Mouse (Mus musculus) olfactory bulb, adult 2 months (tissue): ENCODE results near the gene Bdh1.

ENCODE experiments used
- CTCF ChIP-seq: fragments of 200-500 bp; IDR thresholded peaks from 2 replicates; pipeline ENCODE4 v1.5.1; 2012; ENCODE audit warnings: low read depth, mild to moderate bottlenecking, low read length, moderate library complexity; ENCODE audit not compliant: insufficient read depth
- POLR2A ChIP-seq: fragments of 200-500 bp; IDR thresholded peaks from 2 replicates; pipeline ENCODE4 v1.6.1; 2012; ENCODE audit warnings: mild to moderate bottlenecking, low read depth, low read length, moderate library complexity; ENCODE audit not compliant: insufficient read depth

DNA sequence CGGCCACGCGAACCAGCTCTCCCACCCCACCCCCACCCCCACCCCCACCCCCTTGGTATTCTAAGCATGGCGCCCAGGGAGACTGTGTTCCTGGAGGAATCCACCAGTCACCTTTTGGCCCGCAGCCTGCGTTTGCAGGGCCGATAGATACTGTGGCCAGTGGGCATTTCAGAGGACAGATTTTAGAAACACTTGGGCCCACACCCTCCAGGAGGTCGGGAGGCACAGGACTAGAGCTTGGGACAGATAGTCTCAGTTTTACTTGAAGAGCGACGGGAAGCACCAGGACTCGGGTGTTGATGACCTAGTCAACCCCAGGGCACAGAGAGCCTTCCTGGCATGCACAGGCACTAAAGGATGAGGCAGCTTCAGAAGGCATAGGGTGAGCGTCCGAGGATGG, 38.4 kb downstream of the Bdh1 start:
- TF ChIP-seq POLR2A, result no peak
- no peak for TF ChIP-seq CTCF
